Mouse (Mus musculus) midbrain, embryonic 12.5 days (tissue): Measurements from ENCODE around the gene Spg20. TPM values are rescaled to one million over a fixed set of nuclear protein-coding genes. Genes with fewer than 3 reads are reported as not detected.

ENCODE experiments used
- ATAC-seq: fragments of 200-750 bp; cut with Nextera tagmentation; 2 replicates; pipeline ENCODE4 v1.8.0; 2017; ENCODE audit warnings: low read depth, moderate TSS enrichment, moderate library complexity; ENCODE audit not compliant: low FRiP score
- H3K27ac ChIP-seq: fragments of 300-500 bp; sonication (generic); replicated peaks from 2 replicates; pipeline ENCODE4 v1.5.1; 2016; ENCODE audit warnings: mild to moderate bottlenecking
- H3K27me3 ChIP-seq: fragments of 300-500 bp; sonication (generic); 2 replicates; pipeline ENCODE4 v1.6.1; 2016; ENCODE audit warnings: mild to moderate bottlenecking
- H3K36me3 ChIP-seq: fragments of 300-500 bp; sonication (generic); 2 replicates; pipeline ENCODE4 v1.6.1; 2016
- H3K4me1 ChIP-seq: fragments of 300-500 bp; sonication (generic); 2 replicates; pipeline ENCODE4 v1.6.1; 2016
- H3K4me2 ChIP-seq: fragments of 300-500 bp; sonication (generic); replicated peaks from 2 replicates; pipeline ENCODE4 v1.6.1; 2016; ENCODE audit warnings: mild to moderate bottlenecking, moderate library complexity
- H3K4me3 ChIP-seq: fragments of 300-500 bp; sonication (generic); 2 replicates; pipeline ENCODE4 v1.5.1; 2016; ENCODE audit warnings: mild to moderate bottlenecking
- H3K9ac ChIP-seq: fragments of 300-500 bp; sonication (generic); replicated peaks from 2 replicates; pipeline ENCODE4 v1.6.1; 2016; ENCODE audit warnings: mild to moderate bottlenecking, moderate library complexity
- H3K9me3 ChIP-seq: fragments of 300-500 bp; sonication (generic); 2 replicates; pipeline ENCODE4 v1.6.1; 2016; ENCODE audit warnings: mild to moderate bottlenecking
- WGBS: fragments of 180-500 bp; shearing (Covaris S2); methylation state at CpG from one replicate; pipeline ENCODE4 v1.1.7; 2016; 5-methylcytosine and 5-hydroxymethylcytosine counted together
- polyA plus RNA-seq: library from polyadenylated mRNA; unstranded; fragments of >200 nt; fragmentation: Nextera tagmentation; extraction: Ambion mirVana; gene quantifications from 2 replicates; pipeline ENCODE4 v1.2.1, GENCODE M21; 2016

The Spg20 gene
- polyA plus RNA-seq, 1 experiment from 2014 or later = 37.8 TPM

- Histone ChIP-seq H3K9ac (no peak overlapping the region), H3K4me3 (no peak overlapping the region), H3K9me3 (no peaks in the 10 kb centered on the region), H3K27me3 (no peaks in the 10 kb centered on the region), H3K4me1 (no peaks in the 10 kb centered on the region), H3K36me3 (peaks cover 85% of the 10 kb centered on the region), H3K27ac (no peak overlapping the region), H3K4me2 (no peak overlapping the region)
- ATAC-seq = no peak
- WGBS = 89% methylated on average over 4 of the region's 4 CpGs
Measured at GRCm38 (mm10) chr3:55129181-55129692, 17.3 kb downstream of the Spg20 start.

DNA sequence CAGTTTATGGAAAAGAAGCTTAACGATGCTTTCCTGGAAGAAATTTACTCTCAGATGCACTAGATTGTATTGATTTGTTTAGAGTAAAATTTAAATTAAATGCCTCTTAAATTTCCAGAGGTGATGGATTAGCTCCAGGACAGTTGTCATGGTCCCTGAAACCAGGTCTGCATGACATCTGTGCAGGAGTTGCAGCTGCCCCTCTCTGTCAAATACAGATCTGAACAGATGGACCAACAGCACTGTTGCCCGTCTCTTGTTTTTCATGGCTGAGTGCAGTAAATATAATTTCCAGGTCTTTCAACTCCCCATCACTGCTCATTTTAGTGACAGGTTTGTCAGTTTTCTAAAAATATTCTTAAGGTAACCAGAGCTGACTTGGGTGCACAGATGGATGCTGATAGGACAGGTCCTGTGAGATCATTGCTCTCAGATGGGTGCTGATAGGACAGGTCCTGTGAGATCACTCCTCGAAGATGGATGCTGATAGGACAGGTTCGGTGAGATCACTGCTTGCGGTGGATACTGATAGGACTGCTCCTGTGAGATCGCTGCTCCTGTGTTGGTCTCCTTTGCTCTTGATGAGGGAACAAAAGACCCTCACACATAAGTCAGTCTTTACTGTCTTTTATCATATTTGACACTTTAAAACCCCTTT lies 19.8 kb downstream of the Spg20 start:
- 95% methylated on average over 6 of the region's 6 CpGs for WGBS
- Histone ChIP-seq H3K27me3 (no peaks in the 10 kb centered on the region), H3K9me3 (no peaks in the 10 kb centered on the region), H3K4me3 (no peak overlapping the region), H3K4me2 (no peak overlapping the region), H3K36me3 (peaks cover 89% of the 10 kb centered on the region), H3K27ac (no peak overlapping the region), H3K4me1 (no peaks in the 10 kb centered on the region), H3K9ac (no peak overlapping the region)
- ATAC-seq = no peak

- ATAC-seq = no peak
- no peak within 1 kb of the TSS for H3K4me2 ChIP-seq
Measured at GRCm38 (mm10) chr3:55137039-55137438, 25.1 kb downstream of the Spg20 start, which contains the start of gene Ccdc169. TSS of gene Ccdc169 (plus strand) at chr3:55137339.

DNA sequence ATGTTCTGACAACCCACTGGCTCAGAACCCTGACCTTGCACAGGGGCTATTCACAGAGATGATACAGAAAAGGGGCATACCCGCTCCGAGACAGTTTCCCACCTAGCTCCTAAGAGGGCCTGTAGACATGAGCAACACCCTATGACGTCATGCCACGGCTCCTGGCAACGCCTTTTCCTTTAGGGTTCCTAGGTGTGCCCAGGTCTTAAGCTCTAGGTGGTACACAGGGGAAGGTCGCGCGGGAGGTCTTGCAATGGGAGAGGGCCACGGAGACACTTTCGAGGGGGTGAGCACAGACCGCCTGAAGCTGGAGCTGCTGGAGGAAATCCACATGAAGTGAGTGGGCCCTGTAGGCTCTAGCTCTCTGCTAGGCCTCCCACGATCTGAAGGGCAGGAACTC lies 27.9 kb downstream of the Spg20 start:
- Histone ChIP-seq H3K4me2 (no peak overlapping the region), H3K9me3 (no peaks in the 10 kb centered on the region), H3K4me3 (no peak overlapping the region), H3K9ac (no peak overlapping the region), H3K4me1 (no peaks in the 10 kb centered on the region), H3K36me3 (peaks cover 26% of the 10 kb centered on the region), H3K27ac (no peak overlapping the region), H3K27me3 (no peaks in the 10 kb centered on the region)
- ATAC-seq = no peak
- 92% methylated on average over 12 of the region's 12 CpGs for WGBS

More at GRCm38 (mm10) chr3:55137039-55137438, 25.1 kb downstream of the Spg20 start, which contains the start of gene Ccdc169:
- H3K27ac ChIP-seq = no peak within 1 kb of the TSS
- H3K36me3 ChIP-seq = peaks cover 50% of the 10 kb centered on the region
- H3K9ac ChIP-seq = no peak within 1 kb of the TSS
- H3K27me3 ChIP-seq = no peaks in the 10 kb centered on the region
- no peaks in the 10 kb centered on the region for H3K4me1 ChIP-seq
- H3K9me3 ChIP-seq = no peaks in the 10 kb centered on the region
- no peak within 1 kb of the TSS for H3K4me3 ChIP-seq

GRCm38 (mm10) chr3:55141401-55141800 lies 29.5 kb downstream of the Spg20 start:
- 68% methylated on average over 2 of the region's 2 CpGs for WGBS
- Histone ChIP-seq H3K4me2 (no peak overlapping the region), H3K9ac (no peak overlapping the region), H3K4me1 (no peaks in the 10 kb centered on the region), H3K27me3 (no peaks in the 10 kb centered on the region), H3K36me3 (peaks cover 13% of the 10 kb centered on the region), H3K27ac (no peak overlapping the region), H3K9me3 (no peaks in the 10 kb centered on the region), H3K4me3 (no peak overlapping the region)
- no peak for ATAC-seq

- Histone ChIP-seq H3K9me3 (no peaks in the 10 kb centered on the region), H3K36me3 (no peaks in the 10 kb centered on the region), H3K9ac (no peak overlapping the region), H3K27me3 (no peaks in the 10 kb centered on the region), H3K4me1 (peaks cover 3% of the 10 kb centered on the region; the same call in 1 of the 2 replicates), H3K4me2 (no peak overlapping the region), H3K4me3 (no peak overlapping the region), H3K27ac (no peak overlapping the region)
- no peak for ATAC-seq
- WGBS = 69% methylated on average over 3 of the region's 4 CpGs
Measured at GRCm38 (mm10) chr3:55144916-55145315, 33.0 kb downstream of the Spg20 start.

- H3K4me1 ChIP-seq = peaks cover 3% of the 10 kb centered on the region; the same call in 1 of the 2 replicates
- no peak overlapping the region for H3K4me3 ChIP-seq
- H3K9me3 ChIP-seq = no peaks in the 10 kb centered on the region
- ATAC-seq = no peak
- H3K27me3 ChIP-seq = no peaks in the 10 kb centered on the region
- H3K4me2 ChIP-seq = no peak overlapping the region
- no peak overlapping the region for H3K27ac ChIP-seq
- no peaks in the 10 kb centered on the region for H3K36me3 ChIP-seq
- WGBS = 78% methylated on average over 6 of the region's 6 CpGs
- H3K9ac ChIP-seq = no peak overlapping the region
Measured at GRCm38 (mm10) chr3:55146441-55146840, 34.5 kb downstream of the Spg20 start.

- Histone ChIP-seq H3K4me2 (no peak overlapping the region), H3K36me3 (no peaks in the 10 kb centered on the region), H3K27me3 (no peaks in the 10 kb centered on the region), H3K4me1 (peaks cover 3% of the 10 kb centered on the region; the same call in 1 of the 2 replicates), H3K9me3 (no peaks in the 10 kb centered on the region), H3K4me3 (no peak overlapping the region), H3K9ac (no peak overlapping the region), H3K27ac (no peak overlapping the region)
- 83% methylated on average over 2 of the region's 2 CpGs for WGBS
- no peak for ATAC-seq
Measured at GRCm38 (mm10) chr3:55147156-55147555, 35.2 kb downstream of the Spg20 start.

DNA sequence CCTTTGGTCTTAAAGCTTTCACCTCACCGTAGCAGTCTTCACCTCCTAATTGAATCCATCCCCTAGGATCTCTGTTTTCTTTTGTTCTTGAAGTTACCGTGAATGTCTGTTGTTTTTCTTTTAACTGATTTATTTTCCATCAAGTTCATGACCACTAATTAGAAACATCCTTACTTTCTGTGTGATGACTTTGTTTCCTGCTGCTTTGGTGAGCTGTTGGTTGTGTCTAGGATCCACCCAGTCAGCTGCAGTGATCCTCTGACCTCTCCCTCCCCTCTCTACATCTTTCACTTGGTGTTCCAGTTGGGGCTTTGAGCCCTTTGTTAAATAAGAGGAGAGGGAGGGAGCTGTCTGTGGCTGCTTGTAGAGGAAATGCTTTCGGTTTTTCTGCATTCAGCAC lies 36.2 kb downstream of the Spg20 start:
- Histone ChIP-seq H3K4me3 (no peak overlapping the region), H3K27ac (no peak overlapping the region), H3K9ac (no peak overlapping the region), H3K4me2 (no peak overlapping the region), H3K27me3 (no peaks in the 10 kb centered on the region), H3K4me1 (peaks cover 3% of the 10 kb centered on the region; the same call in 1 of the 2 replicates), H3K9me3 (no peaks in the 10 kb centered on the region), H3K36me3 (no peaks in the 10 kb centered on the region)
- no peak for ATAC-seq
- WGBS = 34% methylated on average over 3 of the region's 3 CpGs

DNA sequence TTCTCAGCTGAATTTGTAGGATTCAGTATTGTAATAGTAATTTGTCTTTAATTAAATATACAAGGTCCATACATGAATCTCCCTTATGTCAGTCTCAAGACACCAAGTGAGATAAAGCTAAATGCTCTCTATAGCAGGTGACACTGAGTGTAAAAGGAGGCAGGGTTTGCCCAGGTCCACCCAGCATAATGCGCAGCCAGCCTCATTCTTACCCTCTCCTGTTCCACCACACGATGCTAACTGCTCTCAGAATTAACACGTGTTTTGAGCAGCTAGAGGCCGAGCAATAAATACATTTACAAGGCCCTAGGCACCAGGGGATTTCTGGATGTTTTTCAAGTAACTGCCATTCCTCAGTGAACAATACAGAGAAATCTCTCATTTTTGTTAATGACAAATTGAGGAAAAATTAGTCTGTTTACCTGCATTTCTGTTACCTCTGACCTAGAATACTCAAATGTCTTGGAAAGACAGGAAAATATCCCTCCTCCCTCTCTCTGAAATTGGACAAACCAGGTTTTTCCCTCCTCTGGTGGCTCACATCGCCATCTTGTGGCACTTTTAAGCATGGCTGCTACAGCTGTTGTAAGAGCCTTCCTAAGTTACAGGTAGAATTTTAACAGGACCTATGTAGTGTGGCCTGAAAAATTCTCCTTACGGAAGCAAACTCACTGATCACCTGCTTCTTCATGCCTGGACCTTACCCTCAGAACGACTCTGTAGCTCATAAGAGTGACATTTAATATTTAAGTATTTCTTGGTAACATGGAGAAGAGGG lies 39.9 kb downstream of the Spg20 start:
- Histone ChIP-seq H3K4me1 (peaks cover 3% of the 10 kb centered on the region; the same call in 1 of the 2 replicates), H3K36me3 (no peaks in the 10 kb centered on the region), H3K9me3 (no peaks in the 10 kb centered on the region), H3K9ac (no peak overlapping the region), H3K27me3 (no peaks in the 10 kb centered on the region), H3K4me3 (no peak overlapping the region), H3K4me2 (no peak overlapping the region), H3K27ac (no peak overlapping the region)
- WGBS = 45% methylated on average over 7 of the region's 7 CpGs
- 0 out of 2 replicates have a peak, but pooled peaks have one; percentile 30 for ATAC-seq

DNA sequence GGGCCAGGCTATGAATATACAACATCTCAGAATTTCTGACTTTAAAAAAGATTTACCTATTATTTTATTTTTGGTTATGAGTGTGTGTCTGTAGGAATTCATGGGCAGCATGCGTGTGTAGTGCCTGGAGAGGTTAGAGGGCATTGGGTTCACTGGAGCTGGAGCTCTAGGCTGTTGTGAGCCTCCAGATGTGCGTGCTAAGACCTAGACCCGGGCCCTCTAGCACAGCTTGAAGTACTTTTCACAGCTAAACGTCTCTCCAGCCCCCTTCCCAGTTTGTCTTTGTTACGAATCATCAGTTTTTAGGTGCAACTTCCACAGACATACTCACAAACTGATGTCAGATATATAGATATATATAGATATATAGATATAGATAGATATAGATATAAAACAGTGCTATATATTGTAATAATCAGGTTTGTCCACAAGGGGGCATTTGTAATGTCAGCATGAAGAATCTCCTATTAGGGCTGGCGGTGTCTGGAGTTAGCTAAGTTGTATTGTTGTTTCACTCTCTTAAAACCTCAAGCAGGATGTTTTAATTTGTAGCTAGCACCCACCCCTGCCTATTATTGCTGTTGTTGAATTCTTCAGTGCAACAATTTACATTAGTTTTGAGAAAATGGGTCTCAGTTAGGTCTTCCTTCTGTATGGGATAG lies 40.9 kb downstream of the Spg20 start:
- H3K4me2 ChIP-seq = no peak overlapping the region
- H3K36me3 ChIP-seq = no peaks in the 10 kb centered on the region
- H3K4me1 ChIP-seq = peaks cover 7% of the 10 kb centered on the region; the same call in 1 of the 2 replicates
- 70% methylated on average over 6 of the region's 6 CpGs for WGBS
- H3K27ac ChIP-seq = no peak overlapping the region
- no peaks in the 10 kb centered on the region for H3K9me3 ChIP-seq
- H3K4me3 ChIP-seq = no peak overlapping the region
- ATAC-seq = no peak
- H3K9ac ChIP-seq = no peak overlapping the region
- no peaks in the 10 kb centered on the region for H3K27me3 ChIP-seq

DNA sequence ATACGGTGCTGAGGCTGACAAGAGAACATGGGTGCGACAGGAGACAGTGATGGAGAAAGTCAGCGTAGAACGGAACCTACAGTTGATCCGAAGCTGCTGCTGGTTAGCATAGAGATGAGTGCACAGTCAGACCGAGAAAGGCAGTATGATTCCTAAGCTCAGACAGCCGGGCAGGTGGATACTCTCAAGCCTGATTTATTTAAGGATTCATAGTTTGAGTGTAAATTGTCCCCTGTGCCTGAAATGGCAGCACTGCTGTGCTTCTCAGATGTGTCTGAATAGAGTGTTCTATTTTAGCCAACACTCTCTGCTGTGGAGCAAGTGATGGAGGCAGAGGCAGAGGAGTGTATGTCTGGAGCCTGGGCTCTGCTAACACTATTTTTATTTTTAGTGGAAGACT lies 42.3 kb downstream of the Spg20 start:
- Histone ChIP-seq H3K4me1 (0 out of 2 replicates have a peak, but pooled peaks cover 4% of the 10 kb centered on the region), H3K4me2 (no peak overlapping the region), H3K27me3 (no peaks in the 10 kb centered on the region), H3K9ac (no peak overlapping the region), H3K4me3 (no peak overlapping the region), H3K36me3 (no peaks in the 10 kb centered on the region), H3K9me3 (no peaks in the 10 kb centered on the region), H3K27ac (no peak overlapping the region)
- 88% methylated on average over 7 of the region's 7 CpGs for WGBS
- no peak for ATAC-seq
